In the genomic region with DNA sequence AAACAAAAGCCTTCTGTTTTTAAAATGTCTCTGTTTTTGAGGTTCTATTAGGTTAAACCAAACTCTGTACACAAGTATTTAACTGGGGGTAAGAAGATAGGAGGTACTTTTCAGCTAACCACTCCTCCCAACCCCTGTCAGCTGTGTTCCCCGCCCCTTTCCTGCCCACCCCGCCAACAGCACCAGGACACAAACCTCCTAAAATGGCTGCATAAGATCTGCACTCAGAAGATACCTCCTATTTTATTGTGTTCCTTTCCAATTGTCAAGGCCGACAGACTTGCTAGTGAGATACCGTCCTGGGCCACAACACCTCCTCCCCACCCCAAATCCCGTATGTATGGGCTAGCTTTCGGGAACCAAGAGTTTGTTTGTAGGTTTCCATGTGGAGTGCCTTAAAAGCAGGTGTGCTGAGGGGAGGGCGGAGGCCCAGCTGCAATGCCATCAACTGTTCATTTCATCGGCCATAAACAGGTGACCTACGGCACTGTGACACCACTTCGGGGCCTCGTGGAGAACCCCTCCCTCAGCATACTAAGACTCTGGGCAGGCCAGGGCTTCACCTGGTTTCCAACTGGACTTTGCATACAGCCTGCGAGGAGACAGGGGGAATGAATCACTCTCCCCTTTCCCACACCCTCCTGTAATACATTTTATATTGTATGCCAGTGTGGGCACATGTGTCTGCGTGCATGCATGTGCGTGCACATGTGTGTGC, we compare ENCODE assay signal across 13 mouse cellular contexts. TPM values are rescaled to one million over a fixed set of nuclear protein-coding genes. Genes with fewer than 3 reads are reported as not detected.
DNase-seq lines count a peak whose midpoint lies in the region; ATAC-seq and TF ChIP-seq lines count a peak whose summit lies in the region.
"Had no signal": no experiment of that assay in that cellular context is flagged by ENCODE, and none has a peak within 500 bp of the region (broad histone marks: within the 10 kb centered on the region; RNA-seq: fewer than 3 reads in every experiment).

No protein-coding gene starts in this region.

- H3K4me2 ChIP-seq in heart, postnatal 0 days (ENCODE audit: low read depth, low read length) = no peak overlapping the region
- peak overlapping the region; percentile 15; the same call in 1 of the 2 replicates for H3K4me2 ChIP-seq in intestine, embryonic 15.5 days (replicated peaks)

- DNase-seq in heart, postnatal 0 days (ENCODE audit: low spot score) = no peak
- DNase-seq in heart, postnatal 36 days = no peak
- peak; percentile 64 for DNase-seq in thymus, postnatal 0 days (ENCODE audit: low spot score)
- DNase-seq in thymus, postnatal 36 days = no peak
- DNase-seq in spleen, adult 18-20 months = no peak
- DNase-seq in adipocyte (ENCODE audit: low spot score) = no peak
- DNase-seq: cerebellum, adult 18-20 months; forebrain, postnatal 0 days; gastrocnemius, postnatal 14 days; kidney, adult 2 months; midbrain, embryonic 14.5 days had no signal

- H3K9ac ChIP-seq in heart, postnatal 0 days (replicated peaks; ENCODE audit: low read depth, low read length) = no peak overlapping the region
- no peak overlapping the region for H3K9ac ChIP-seq in intestine, embryonic 15.5 days
- H3K9ac ChIP-seq: forebrain, postnatal 0 days had no signal

- TF ChIP-seq EP300 in heart, postnatal 0 days (IDR thresholded peaks at IDR 0.05; ENCODE audit: low read depth) = no peak

- no peak overlapping the region for H3K4me3 ChIP-seq in heart, postnatal 0 days (ENCODE audit: low read depth, low read length)
- no peak overlapping the region for H3K4me3 ChIP-seq in intestine, embryonic 15.5 days (replicated peaks)
- H3K4me3 ChIP-seq: hindbrain, embryonic 10.5 days had no signal

- no peaks in the 10 kb centered on the region for H3K27me3 ChIP-seq in heart, postnatal 0 days (ENCODE audit: control insufficient read depth, insufficient read depth, low read length)
- H3K27me3 ChIP-seq in intestine, embryonic 15.5 days (replicated peaks) = no peaks in the 10 kb centered on the region

- WGBS in heart, postnatal 0 days = 72% methylated on average over 14 of the region's 14 CpGs
- WGBS in intestine, embryonic 15.5 days = 70% methylated on average over 14 of the region's 14 CpGs

- no peaks in the 10 kb centered on the region for H3K9me3 ChIP-seq in heart, postnatal 0 days (replicated peaks; ENCODE audit: control insufficient read depth, low read length)
- no peaks in the 10 kb centered on the region for H3K9me3 ChIP-seq in intestine, embryonic 15.5 days
- H3K9me3 ChIP-seq: hindbrain, embryonic 10.5 days had no signal

- no peak for ATAC-seq in heart, postnatal 0 days (ENCODE audit: insufficient read depth, low read depth)
- ATAC-seq in intestine, embryonic 15.5 days = peak; percentile 83
- ATAC-seq: forebrain, postnatal 0 days had no signal

- peaks cover 46% of the 10 kb centered on the region for H3K4me1 ChIP-seq in heart, postnatal 0 days (ENCODE audit: control insufficient read depth, insufficient read depth)
- peaks cover 30% of the 10 kb centered on the region for H3K4me1 ChIP-seq in intestine, embryonic 15.5 days (replicated peaks)

- H3K27ac ChIP-seq in heart, postnatal 0 days (ENCODE audit: low read depth) = 0 out of 2 replicates have a peak overlapping the region, but pooled peaks have one; percentile 5
- no peak overlapping the region for H3K27ac ChIP-seq in intestine, embryonic 15.5 days
- H3K27ac ChIP-seq: hindbrain, embryonic 10.5 days had no signal

- no peaks in the 10 kb centered on the region for H3K36me3 ChIP-seq in heart, postnatal 0 days (replicated peaks; ENCODE audit: control insufficient read depth, insufficient read depth, low read length)
- no peaks in the 10 kb centered on the region for H3K36me3 ChIP-seq in intestine, embryonic 15.5 days
- H3K36me3 ChIP-seq: hindbrain, embryonic 10.5 days had no signal

- TF ChIP-seq CTCF in heart, postnatal 0 days (IDR thresholded peaks at IDR 0.05; ENCODE audit: low read depth) = no peak

- intact Hi-C loops in heart, postnatal 36 days (cut with DNase I) = loop anchor here (5.0 kb wide), 1 partner anchor 119 kb away; no protein-coding TSS in a partner anchor

RNA-seq across cellular contexts. Expression of a gene that starts 9.2 kb away (rescaled TPM):
- 91.3 and 103 TPM in 2 replicates for total RNA-seq in heart, postnatal 0 days (2014; rRNA removed; ENCODE audit: low replicate concordance)
- polyA plus RNA-seq in heart, postnatal 0 days (2015; fragmentation: Nextera tagmentation; extraction: Ambion mirVana) = 126 and 141 TPM in 2 replicates
- 10 to 100 TPM; 35.0 to 43.3 TPM for total RNA-seq in heart, postnatal 36 days (2021)
- polyA plus RNA-seq in thymus, postnatal 0 days (2015; fragmentation: Nextera tagmentation; extraction: Ambion mirVana) = 385 and 387 TPM in 2 replicates
- polyA plus RNA-seq in intestine, embryonic 15.5 days (2015; fragmentation: Nextera tagmentation; extraction: Ambion mirVana) = 232 and 235 TPM in 2 replicates
